Mouse (Mus musculus): Measurements from ENCODE around the gene Itpr1.

The Itpr1 gene

DNA sequence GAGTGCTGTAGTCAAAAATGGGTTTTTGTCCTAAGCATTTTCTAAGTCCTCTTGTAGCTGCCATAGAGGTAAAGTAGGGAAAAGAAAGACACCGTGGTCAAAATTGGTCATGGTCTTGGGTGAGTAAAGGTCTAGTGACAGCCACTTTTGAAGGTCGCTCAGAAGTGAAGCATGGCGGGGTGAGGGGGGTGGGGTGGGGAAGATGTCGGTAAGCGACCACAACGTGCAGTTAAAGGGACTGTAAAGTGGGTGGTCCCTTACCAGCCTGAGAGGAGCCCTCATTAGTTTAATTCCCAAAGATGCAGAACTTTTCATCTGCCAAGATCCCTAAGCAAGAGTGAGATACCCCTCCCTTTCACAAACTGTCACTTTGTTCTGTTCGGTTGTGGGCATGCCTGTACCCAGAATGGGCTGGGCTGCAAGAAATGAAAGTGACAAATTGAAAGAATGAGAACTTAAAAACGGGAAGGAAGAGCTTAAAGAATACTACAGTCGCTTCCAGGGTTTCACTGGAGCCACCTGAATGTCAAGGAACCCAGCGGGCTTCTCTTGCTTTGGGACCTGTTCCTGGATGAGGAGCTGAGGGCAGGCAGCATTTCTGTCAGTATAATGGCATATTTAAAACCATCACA lies 1.5 kb downstream of the Itpr1 start:
- no peak for DNase-seq (ENCODE audit: low read depth, low spot score)

DNA sequence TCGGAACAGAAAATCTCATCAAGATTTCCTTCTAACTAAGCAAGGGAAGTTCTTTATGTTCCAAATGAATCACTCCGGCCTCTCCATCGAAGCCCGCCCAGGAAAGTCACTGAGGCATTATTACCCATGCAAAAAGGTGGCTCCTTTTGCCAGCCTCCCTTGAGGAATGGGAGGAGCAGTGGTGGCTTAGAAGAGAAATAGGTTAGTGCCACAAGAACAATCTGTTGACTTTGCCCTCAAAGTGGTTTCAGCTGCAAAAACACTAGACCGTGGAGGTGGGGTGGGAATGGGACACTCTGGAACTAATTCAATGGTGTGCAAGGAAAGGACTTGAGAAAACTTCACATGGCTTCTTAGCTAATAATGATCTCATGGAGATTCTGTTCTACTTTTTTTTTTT lies 3.2 kb downstream of the Itpr1 start:
- DNase-seq (ENCODE audit: low read depth, low spot score), result no peak

DNA sequence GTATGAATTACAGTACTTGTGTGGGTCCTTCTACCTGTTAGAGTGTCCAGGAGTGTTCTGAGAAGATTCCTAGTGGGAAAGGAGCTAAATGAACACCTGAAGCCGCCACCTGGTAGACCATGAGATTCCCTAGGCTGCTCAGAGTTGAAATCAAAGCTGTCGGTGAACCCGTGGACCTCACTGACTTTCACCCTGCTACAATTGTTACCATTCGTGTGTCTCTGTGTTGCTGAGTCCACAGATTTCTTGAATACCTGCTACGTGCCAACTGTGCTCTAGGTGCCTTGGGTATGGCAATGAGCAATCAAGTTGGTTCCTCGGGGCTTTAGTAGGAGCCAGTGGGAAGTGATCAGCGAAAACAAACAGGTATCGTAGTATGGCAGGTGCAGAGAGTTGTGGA lies 3.9 kb downstream of the Itpr1 start:
- DNase-seq (ENCODE audit: low read depth, low spot score), result no peak

DNA sequence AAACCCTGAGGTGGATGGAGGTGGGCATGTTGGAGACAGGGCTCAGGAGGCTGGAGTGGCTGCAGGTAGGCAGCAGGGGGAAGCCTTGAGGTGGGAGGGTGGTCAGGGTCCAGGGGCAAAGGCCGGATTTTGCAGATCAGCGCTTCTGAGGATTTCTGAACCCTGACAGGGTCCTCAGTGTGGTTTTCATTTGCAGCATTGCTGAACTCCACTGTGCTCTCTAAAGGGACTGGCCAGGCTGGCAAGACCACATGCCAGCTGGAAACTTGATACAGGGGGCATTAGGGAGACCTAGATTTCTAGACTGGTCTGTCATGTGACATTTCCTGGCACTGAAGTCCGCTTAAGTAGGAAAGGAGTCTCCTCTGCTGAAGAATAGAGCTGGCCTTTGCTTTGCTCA lies 5.1 kb downstream of the Itpr1 start:
- DNase-seq (ENCODE audit: low read depth, low spot score), result no peak

DNA sequence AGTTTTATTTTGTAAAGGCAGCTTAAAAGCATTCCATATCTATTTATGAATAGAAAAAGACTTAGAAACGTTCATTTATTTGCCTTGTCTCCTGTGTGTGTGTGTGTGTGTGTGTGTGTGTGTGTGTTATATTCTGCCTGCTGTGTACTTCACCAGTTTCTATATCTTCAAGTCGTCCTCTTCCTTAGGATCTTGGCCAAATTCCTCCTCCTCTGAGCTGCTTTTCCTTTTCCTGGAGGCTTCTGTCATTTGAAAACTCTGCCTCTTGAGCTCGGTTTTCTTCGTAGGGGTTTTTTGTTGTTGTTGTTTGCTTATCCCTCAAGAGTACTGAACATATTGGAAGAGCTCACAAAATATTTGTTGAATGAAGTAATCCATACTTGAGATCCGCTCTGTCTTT lies 9.5 kb downstream of the Itpr1 start:
- no peak for DNase-seq (ENCODE audit: low read depth, low spot score)

DNA sequence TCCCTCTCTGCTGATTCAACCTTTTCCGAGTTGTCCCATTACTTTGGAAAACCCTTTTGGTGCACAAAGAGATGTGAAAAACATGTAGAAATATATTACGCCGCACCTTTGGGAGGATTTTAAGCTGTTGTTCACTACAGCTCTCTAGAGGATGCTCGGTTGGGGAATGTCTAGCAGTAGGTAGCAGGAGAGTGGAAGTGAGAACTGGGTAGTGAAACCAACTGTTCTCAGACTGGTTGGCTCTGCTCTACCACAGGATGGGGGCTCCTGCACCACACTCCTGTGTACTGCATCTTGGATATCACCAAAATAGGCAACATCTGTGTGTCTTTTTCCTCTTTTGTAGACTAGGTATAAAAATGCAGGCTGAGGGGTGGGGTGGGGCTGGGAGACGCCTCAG lies 10.0 kb downstream of the Itpr1 start:
- DNase-seq (ENCODE audit: low read depth, low spot score), result no peak

DNA sequence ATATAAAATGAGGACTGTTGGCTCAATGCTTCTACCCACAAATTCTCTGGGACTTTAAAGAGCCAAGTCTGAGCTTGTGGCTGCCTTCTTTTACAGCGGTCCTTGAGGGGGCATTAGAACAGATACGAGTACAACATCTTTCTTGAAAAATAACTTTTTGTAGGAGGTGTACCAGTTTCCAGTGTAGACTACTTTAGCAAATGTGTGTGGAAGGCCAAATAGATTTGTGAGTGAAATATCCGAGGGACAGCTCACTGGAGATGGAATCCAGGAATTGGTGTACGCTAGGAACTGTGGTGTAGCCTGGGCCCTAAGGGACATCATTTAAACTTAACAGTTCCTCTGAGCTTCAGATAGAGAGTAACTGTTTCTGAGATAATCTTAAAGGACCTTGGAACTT lies 11.5 kb downstream of the Itpr1 start:
- DNase-seq (ENCODE audit: low read depth, low spot score), result no peak

DNA sequence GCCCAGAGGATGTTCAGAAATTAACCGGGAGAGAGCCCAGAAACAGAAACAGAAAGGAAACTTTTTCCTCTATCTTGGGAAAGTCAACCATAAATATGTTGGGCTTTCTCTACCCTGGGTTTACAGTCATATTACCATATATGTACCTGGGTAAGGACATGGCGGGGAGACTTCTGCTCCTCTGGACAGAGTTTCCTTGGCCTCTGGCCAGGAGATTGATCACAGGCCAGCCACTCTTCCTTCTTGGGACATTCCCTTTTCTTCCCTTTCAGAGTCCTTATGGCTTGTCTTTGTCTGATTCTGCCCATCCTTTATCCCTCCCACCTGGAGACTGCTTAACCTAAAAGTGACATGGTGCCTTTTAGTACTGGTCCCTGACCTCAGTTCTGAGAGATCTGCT lies 12.1 kb downstream of the Itpr1 start:
- DNase-seq (ENCODE audit: low read depth, low spot score), result no peak

DNA sequence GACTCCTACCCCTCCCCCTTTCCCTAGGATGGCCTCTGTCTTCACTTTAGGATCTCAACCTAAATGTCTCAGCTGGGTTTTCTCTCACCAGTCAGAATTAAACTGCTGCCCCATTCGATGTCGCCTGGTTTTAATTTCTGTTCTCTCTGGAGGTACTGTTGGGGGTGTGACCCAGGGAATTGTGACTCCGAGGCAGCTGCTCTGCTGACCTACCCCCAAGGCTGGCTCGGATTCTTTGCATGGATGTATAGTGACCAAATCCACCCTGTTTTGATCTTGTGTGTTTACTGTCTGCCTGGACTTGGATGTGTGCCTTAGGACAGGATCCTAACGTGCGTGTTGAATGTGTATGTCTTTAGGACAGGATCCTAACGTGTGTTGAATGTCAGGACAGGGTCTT lies 13.3 kb downstream of the Itpr1 start:
- no peak for DNase-seq (ENCODE audit: low read depth, low spot score)

DNA sequence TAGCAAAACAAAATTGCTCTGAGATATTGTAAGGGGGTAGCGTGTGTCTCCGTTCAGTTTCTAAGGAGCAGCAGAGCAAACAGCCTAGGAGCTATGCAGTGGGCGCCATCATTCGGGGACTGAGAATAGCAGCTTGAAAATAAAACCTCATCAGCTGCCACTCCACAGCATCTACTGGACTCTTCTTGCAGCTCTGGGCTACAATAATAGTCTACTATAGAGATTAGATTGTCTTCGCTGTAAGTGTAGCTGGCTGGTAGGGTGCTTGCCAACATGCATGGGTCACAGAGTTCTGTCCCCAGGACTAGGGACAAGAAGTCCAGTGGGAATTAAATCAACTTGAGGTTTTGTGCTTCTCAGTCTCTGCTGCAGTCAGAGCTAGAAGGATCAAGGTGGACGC lies 14.6 kb downstream of the Itpr1 start:
- DNase-seq (ENCODE audit: low read depth, low spot score), result no peak

DNA sequence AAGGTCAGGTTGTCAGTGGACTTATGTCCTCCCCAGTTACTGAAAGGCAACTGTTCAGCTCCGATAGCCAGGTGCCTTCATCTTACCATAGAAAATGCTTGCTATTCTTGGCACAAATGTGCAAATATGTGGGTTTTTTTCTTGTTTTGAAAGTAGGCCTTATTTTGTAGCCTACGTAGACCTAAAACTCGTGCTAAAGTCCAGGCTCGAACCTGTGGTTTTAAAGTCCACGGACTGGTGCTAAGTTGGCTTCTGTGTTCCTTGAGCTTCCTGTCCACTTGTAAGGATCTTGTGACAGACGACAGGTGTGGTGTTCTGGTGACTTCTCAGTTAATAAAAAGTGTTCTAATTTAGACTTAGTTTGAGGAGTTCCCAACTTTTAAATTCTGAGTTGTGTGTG lies 15.2 kb downstream of the Itpr1 start:
- DNase-seq (ENCODE audit: low read depth, low spot score), result no peak

DNA sequence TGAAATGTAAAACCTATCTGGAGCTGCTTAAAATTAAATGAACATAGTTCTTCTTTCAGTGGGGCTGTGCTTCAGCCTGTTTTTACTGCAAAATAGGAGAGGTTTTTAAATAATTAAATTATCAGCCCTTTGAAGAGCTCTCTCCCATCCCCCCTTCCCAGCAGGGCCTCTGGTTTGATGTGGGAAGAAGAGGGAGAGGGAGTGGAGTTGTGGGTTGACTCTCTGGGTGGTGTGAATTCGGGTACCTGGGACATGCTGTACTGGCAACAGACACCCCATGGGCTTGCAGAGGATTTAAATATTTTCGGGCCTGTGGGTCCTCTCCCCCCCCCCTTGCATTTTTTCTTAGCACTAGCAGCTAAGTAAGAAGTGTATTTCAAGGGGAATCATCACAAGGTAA lies 15.7 kb downstream of the Itpr1 start:
- no peak for DNase-seq (ENCODE audit: low read depth, low spot score)

DNA sequence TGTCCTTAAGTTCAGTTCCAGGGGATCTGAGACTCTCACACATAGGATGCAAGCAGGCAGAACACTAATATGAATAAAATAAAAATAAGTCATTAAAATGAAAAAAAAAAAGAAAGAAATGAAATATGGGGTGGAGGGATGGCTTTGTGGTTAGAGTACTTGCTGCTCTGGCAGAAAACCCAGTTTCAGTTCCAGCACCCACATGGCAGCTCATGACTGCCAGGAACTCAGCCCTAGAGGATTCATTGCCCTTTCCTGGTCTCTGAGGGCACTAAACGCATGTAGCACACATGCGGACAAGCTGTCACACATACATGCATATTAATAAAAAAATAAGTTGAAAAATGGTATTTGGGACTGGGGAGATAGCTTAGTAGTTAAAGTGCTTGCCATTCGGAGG lies 17.7 kb downstream of the Itpr1 start:
- no peak for DNase-seq (ENCODE audit: low read depth, low spot score)

DNA sequence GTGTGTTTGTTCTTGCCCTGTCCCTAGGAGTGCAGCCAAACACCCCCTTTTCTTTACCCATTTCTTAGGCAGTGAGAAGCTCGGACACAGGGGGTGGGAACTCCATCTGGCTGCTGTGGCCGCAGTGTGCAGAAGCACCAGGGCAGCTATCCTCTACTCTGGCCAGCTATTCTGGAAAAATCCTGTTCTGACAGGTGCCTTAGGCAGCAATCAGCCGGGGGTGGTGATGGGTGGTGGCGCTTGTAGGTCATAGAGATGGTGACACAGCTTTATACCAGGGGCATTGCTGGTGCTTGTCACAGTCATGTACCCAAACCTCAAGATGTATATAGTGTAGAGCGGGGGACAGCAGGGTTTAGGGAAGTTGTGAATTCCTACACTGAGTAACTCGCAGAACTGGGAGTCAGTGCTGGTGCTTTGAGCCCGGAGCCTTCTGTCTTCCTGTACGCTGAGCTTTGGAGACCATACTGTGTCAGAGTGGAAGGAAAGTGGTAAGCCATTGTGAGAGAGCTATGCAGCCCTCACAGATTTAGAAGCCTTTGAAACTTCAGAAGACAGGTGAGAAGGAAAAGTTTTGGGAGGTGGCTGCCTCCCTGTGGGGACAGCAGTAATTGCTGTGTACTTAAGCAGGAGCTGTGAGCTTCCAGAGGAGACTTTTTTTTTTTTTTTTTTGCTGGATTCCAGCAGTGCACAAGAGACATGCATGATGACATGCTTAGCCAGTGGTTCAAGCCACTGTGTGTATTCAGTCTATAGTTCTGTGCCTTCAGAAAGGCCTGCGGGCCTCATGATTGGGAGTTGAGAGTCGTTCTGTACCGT lies 19.2 kb downstream of the Itpr1 start:
- no peak for DNase-seq (ENCODE audit: low read depth, low spot score)

DNA sequence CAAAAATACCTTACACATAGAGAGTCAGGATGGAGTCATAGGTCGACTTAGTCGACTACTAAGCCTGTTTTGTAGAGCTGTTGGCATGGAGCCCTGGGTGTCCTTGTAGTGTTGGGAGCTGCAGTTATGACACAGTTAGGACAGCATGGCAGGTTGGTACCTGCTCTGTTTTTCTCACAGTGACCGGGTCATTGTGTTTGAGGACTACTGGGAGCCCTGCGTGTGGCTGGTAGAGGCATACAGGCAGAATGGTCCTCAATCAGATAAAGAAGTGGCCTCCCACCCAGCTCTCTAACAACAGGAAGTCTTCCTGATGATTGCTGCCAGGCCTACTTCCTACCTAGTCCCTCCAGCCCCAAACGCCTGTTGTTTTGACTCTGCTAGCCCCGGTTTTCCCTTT lies 20.2 kb downstream of the Itpr1 start:
- DNase-seq (ENCODE audit: low read depth, low spot score), result no peak

DNA sequence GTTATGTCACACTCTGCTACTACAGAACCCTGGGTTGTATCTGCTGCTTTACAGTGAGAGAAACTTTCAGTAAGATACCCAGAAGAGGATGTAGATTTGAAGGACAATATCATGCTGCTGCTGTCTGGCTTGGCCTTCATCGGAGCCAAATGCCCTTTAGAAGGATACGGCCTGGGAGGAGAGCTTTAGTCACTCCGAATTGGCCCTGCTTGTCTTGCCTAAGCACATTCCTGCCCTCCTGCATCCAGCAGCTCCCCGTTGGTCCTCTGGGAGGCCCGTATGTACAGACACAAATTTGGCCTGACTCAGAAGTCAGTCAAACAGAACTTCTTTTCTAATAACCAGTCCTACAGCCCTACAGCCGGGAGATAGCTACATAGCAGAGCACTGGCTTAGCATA lies 21.6 kb downstream of the Itpr1 start:
- no peak for DNase-seq (ENCODE audit: low read depth, low spot score)

DNA sequence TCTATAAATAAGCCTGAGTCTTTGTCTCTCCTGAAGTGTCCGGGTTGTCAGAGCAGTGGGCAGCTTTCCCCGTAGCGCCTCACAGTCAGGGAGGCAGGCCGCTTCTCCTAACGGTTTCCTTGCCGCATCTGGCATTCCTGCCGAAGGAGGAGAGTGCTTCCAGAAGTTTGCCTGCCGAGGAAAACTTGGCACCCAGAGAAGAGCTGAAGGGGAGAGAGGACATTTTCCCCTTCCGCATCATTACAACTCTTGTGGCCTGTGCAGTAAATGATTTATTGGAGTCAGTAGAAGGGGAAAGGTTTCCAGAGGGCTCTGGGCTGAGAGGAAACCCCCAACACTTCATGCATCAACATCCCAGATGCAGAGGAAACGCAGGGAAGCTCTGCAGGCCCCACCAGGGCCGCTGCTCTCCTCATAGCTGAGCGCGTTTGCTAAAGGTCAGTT lies 22.8 kb downstream of the Itpr1 start:
- no peak for DNase-seq (ENCODE audit: low read depth, low spot score)

DNA sequence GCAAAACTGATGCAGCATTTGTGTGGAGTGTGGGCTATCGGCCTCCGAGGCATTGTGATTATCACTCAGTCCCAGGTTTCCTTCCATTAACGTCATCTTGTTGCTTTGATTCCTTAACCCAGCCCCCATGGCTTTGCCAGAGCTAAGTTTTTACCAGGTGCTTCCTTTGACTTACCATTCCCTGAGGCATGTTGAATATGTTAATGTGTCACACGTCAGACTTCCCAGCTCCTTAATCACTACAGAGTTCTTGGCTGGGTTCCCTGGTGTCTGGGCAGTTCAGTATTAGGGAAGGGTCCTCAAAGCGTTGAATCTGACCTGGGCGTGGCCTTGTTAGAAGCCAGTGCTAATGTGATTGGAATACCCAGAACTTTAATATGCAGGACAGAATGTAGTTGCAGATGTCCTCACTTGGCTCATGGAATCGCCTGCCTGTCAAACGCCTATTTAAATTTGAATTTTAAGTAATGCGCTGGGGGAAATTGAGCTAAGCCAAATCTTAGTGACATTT lies 23.6 kb downstream of the Itpr1 start:
- no peak for DNase-seq (ENCODE audit: low read depth, low spot score)

DNA sequence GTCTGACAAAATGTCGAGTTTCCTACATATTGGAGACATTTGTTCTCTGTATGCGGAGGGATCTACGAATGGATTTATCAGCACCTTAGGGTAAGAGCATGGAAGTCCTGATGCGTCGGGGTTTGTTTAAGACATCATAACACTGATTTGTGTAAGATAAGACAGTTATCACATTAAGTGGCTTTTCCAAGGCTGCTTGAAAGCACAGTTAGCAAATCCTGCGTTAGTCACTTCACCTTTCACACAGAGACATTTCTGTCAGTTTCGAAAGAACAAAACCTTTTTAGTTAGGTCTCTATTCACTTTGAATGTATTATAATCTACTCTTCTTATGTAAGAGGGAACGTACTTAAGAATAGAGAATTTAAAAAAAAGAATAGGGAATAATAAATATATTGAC lies 24.1 kb downstream of the Itpr1 start:
- DNase-seq (ENCODE audit: low read depth, low spot score), result no peak

DNA sequence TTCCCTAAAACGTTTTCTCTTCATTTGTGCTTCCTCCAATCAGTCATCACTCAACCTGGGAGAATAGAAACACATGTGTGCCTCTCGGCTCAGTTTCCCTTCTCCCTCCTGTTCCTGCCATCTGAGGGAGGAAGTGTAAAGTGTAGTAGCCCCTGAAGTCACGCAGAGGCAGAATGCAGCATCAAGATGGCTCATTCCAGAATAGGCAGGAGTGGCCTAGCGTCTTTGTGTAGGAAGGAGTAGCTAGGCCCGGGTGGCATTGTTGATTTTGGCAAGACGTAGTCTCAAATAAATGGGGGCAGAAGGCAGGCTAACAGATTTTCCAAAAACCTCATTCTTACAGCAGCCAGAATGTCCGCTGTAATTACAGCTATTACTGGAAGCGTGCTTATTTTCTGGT lies 24.7 kb downstream of the Itpr1 start:
- no peak for DNase-seq (ENCODE audit: low read depth, low spot score)

DNA sequence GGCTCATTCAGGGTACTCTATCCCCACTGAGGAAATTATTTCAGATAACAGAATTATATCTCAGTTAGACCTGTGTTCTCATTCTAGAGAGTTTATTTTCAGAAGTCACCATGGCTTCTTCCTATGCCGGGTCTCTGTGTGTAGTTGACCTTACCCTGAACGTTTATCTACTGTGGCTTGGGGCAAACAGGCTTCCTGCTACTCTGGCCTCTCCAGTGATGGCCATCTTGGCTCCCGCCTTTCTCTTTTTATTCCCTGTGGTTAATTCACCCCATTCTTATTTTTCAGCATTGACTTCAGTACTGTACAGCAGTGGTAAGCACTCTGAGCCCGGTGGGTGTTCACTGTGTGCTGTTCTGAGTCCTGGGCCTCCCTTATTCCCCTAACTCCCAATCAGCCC lies 25.1 kb downstream of the Itpr1 start:
- no peak for DNase-seq (ENCODE audit: low read depth, low spot score)

DNA sequence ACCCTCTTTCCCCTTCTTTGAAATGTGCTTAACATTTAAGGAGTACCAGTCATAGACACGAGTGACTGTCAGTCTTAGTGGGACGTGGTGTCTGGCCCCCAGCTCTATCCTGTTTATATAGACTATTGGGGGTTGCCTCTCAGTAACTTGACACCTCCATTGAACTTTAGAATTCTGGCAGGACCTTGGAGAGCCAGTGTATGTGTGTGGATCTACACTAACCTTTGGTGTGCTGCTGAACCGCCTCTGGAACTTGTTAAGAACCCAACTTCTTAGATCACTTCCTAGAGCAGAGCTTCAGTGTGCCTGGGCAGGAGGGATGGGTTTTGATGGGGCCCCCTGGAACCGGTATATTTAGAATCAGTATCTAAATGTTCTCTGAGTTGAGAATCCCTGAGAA lies 26.2 kb downstream of the Itpr1 start:
- no peak for DNase-seq (ENCODE audit: low read depth, low spot score)

DNA sequence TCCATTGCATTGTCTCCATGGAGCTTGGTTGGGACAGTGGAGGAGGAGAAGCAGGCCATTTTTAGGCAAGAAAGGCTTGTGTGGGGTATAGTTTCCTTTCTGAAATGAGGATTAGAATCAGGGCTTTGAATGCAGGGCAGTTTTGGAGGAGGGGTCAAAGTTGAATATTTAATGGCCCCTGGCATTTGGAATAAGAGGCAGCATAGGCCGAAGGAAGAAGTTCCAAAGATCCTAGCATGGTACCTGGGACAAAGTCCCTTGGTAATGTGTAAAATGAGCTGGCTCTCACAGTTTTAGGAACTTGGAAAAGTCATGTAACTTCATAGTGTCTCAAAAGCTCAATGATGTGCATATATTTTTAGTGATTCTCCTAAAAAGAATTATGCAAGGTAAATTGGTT lies 27.1 kb downstream of the Itpr1 start:
- no peak for DNase-seq (ENCODE audit: low read depth, low spot score)
